In the genomic region with DNA sequence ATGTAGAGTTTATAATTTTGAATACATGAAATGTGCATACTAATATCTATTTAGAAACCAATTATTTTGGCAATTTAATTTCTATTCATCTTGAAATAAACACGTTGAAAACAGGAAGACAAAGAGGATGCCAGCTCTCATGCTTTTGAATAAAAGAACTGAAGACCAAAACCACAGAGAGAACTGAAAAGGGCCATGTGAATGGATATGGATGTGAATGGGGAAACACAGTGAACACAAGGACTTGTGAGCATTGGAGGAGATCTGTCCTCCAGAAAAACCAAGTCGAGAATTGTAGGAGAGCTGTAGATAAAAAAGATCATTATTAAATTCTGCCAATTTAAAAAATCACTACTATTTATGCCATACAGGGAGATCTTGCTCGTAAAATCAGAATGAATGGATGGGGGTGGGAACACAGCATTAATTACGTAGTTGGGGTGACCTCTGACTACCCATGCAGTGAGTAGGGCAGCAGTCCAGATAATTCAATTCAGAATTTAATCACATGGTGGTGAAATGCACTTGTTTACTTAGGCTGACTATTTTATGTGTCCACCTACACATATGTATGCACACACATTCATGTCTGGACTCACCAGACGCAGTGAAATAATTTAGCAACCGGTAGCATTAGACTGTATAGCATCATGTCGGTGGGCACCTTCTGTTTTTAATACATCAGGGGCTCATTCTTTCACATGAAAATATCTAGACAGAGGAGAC, we compare ENCODE assay signal across 30 mouse cellular contexts.
DNase-seq lines count a peak whose midpoint lies in the region; ATAC-seq and TF ChIP-seq lines count a peak whose summit lies in the region.
"Had no signal": no experiment of that assay in that cellular context is flagged by ENCODE, and none has a peak within 500 bp of the region (broad histone marks: within the 10 kb centered on the region; RNA-seq: fewer than 3 reads in every experiment).

No protein-coding gene starts in this region.

- no peak for TF ChIP-seq CTCF in brain, embryonic 14.5 days (IDR thresholded peaks at IDR 0.05; ENCODE audit: borderline replicate concordance, extremely low read depth, insufficient read depth, insufficient read length)

- H3K27ac ChIP-seq in forebrain, embryonic 11.5 days (ENCODE audit: low read depth, low read length), result peak overlapping the region; percentile 34; the same call in 1 of the 2 replicates
- H3K27ac ChIP-seq in forebrain, embryonic 16.5 days (ENCODE audit: low read length), result no peak overlapping the region
- H3K27ac ChIP-seq in midbrain, embryonic 11.5 days (ENCODE audit: low read depth, low read length), result no peak overlapping the region
- H3K27ac ChIP-seq in midbrain, embryonic 15.5 days, result no peak overlapping the region
- no peak overlapping the region for H3K27ac ChIP-seq in forebrain, embryonic 14.5 days (ENCODE audit: low read depth, low read length)
- H3K27ac ChIP-seq: hindbrain, embryonic 15.5 days; intestine, embryonic 15.5 days; layer of hippocampus, adult 2 months; limb, embryonic 13.5 days; liver, embryonic 13.5 days; lung, embryonic 15.5 days; stomach, postnatal 0 days had no signal

- TF ChIP-seq POLR2A in brain, embryonic 14.5 days (IDR thresholded peaks at IDR 0.05; ENCODE audit: borderline replicate concordance, extremely low read depth, insufficient read depth, insufficient read length, poor library complexity, severe bottlenecking), result no peak

- H3K4me3 ChIP-seq in forebrain, embryonic 11.5 days (ENCODE audit: low read depth, low read length), result no peak overlapping the region
- H3K4me3 ChIP-seq in forebrain, embryonic 16.5 days (replicated peaks; ENCODE audit: low read length), result no peak overlapping the region
- no peak overlapping the region for H3K4me3 ChIP-seq in midbrain, embryonic 11.5 days (ENCODE audit: low read depth, low read length)
- H3K4me3 ChIP-seq in midbrain, embryonic 15.5 days, result no peak overlapping the region
- H3K4me3 ChIP-seq in forebrain, embryonic 14.5 days (ENCODE audit: low read depth, low read length), result no peak overlapping the region
- H3K4me3 ChIP-seq: heart, embryonic 12.5 days; hindbrain, embryonic 15.5 days; intestine, embryonic 15.5 days; layer of hippocampus, adult 2 months; limb, embryonic 13.5 days; liver, embryonic 13.5 days; lung, embryonic 15.5 days; megakaryocyte, embryonic 14.5 days had no signal

- peak; percentile 56 for ATAC-seq in forebrain, embryonic 11.5 days (replicated peaks; ENCODE audit: low FRiP score)
- ATAC-seq in forebrain, embryonic 16.5 days, result no peak
- ATAC-seq in midbrain, embryonic 11.5 days (ENCODE audit: low FRiP score), result 0 out of 2 replicates have a peak, but pooled peaks have one; percentile 31
- ATAC-seq in midbrain, embryonic 15.5 days (replicated peaks), result no peak
- peak; percentile 53; the same call in 1 of the 2 replicates for ATAC-seq in forebrain, embryonic 14.5 days
- ATAC-seq: intestine, embryonic 15.5 days; Patski had no signal

- DNase-seq in forebrain, embryonic 11.5 days (ENCODE audit: low spot score), result no peak
- no peak for DNase-seq in midbrain, embryonic 11.5 days (ENCODE audit: low spot score, missing footprints)
- peak; percentile 56 for DNase-seq in brain, embryonic 14.5 days (ENCODE audit: low read depth)
- peak; percentile 37 for DNase-seq in forebrain, embryonic 14.5 days (ENCODE audit: low spot score)
- no peak for DNase-seq in right cerebral cortex, adult 18-20 months
- DNase-seq in kidney, adult 9 months, result no peak
- DNase-seq: adrenal gland, postnatal 36 days; cerebellum, adult 11 months; cerebellum, postnatal 10 days; gastrocnemius, postnatal 14 days; heart, adult 18-20 months; heart, postnatal 10 days; kidney, adult 8-10 months; kidney, postnatal 14 days; liver, embryonic 13.5 days; lung, postnatal 36 days; right cerebral cortex, postnatal 14 days; thymus, adult 2 months; thymus, postnatal 4 days had no signal

- no peak overlapping the region for H3K9ac ChIP-seq in forebrain, embryonic 11.5 days (ENCODE audit: low read length)
- no peak overlapping the region for H3K9ac ChIP-seq in forebrain, embryonic 16.5 days (replicated peaks; ENCODE audit: low read depth, low read length)
- H3K9ac ChIP-seq in midbrain, embryonic 11.5 days (ENCODE audit: low read length), result no peak overlapping the region
- no peak overlapping the region for H3K9ac ChIP-seq in midbrain, embryonic 15.5 days
- no peak overlapping the region for H3K9ac ChIP-seq in forebrain, embryonic 14.5 days (ENCODE audit: low read length)
- H3K9ac ChIP-seq: heart, embryonic 12.5 days; hindbrain, embryonic 15.5 days; intestine, embryonic 15.5 days; limb, embryonic 13.5 days; liver, embryonic 13.5 days; lung, embryonic 15.5 days had no signal

- H3K9me3 ChIP-seq in forebrain, embryonic 11.5 days (ENCODE audit: control insufficient read depth, low read length), result no peaks in the 10 kb centered on the region
- H3K9me3 ChIP-seq in forebrain, embryonic 16.5 days (ENCODE audit: control insufficient read depth, low read length), result no peaks in the 10 kb centered on the region
- no peaks in the 10 kb centered on the region for H3K9me3 ChIP-seq in midbrain, embryonic 11.5 days (ENCODE audit: control insufficient read depth, low read length)
- H3K9me3 ChIP-seq in midbrain, embryonic 15.5 days, result no peaks in the 10 kb centered on the region
- no peaks in the 10 kb centered on the region for H3K9me3 ChIP-seq in forebrain, embryonic 14.5 days (replicated peaks; ENCODE audit: control insufficient read depth, low read length)
- H3K9me3 ChIP-seq: heart, embryonic 12.5 days; hindbrain, embryonic 15.5 days; intestine, embryonic 15.5 days; limb, embryonic 13.5 days; liver, embryonic 13.5 days; lung, embryonic 15.5 days; megakaryocyte, embryonic 14.5 days had no signal

- H3K4me2 ChIP-seq in forebrain, embryonic 11.5 days (ENCODE audit: low read depth, low read length, severe bottlenecking), result no peak overlapping the region
- H3K4me2 ChIP-seq in forebrain, embryonic 16.5 days (ENCODE audit: low read length), result no peak overlapping the region
- H3K4me2 ChIP-seq in midbrain, embryonic 11.5 days, result no peak overlapping the region
- H3K4me2 ChIP-seq in midbrain, embryonic 15.5 days, result no peak overlapping the region
- no peak overlapping the region for H3K4me2 ChIP-seq in forebrain, embryonic 14.5 days (ENCODE audit: low read length)
- H3K4me2 ChIP-seq: heart, embryonic 12.5 days; hindbrain, embryonic 15.5 days; intestine, embryonic 15.5 days; limb, embryonic 13.5 days; liver, embryonic 13.5 days; lung, embryonic 15.5 days had no signal

- 40% methylated on average over 7 of the region's 7 CpGs for WGBS in forebrain, embryonic 11.5 days
- 22% methylated on average over 7 of the region's 7 CpGs for WGBS in forebrain, embryonic 16.5 days
- 51% methylated on average over 7 of the region's 7 CpGs for WGBS in midbrain, embryonic 11.5 days
- WGBS in midbrain, embryonic 15.5 days, result 45% methylated on average over 7 of the region's 7 CpGs
- 36% methylated on average over 7 of the region's 7 CpGs for WGBS in forebrain, embryonic 14.5 days

- H3K36me3 ChIP-seq in forebrain, embryonic 11.5 days (ENCODE audit: control insufficient read depth, insufficient read depth, low read length), result no peaks in the 10 kb centered on the region
- H3K36me3 ChIP-seq in forebrain, embryonic 16.5 days (ENCODE audit: control insufficient read depth, insufficient read depth), result no peaks in the 10 kb centered on the region
- no peaks in the 10 kb centered on the region for H3K36me3 ChIP-seq in midbrain, embryonic 11.5 days (ENCODE audit: control insufficient read depth, insufficient read depth, low read length)
- no peaks in the 10 kb centered on the region for H3K36me3 ChIP-seq in midbrain, embryonic 15.5 days (replicated peaks)
- H3K36me3 ChIP-seq in forebrain, embryonic 14.5 days (ENCODE audit: control insufficient read depth, insufficient read depth, low read length), result no peaks in the 10 kb centered on the region
- H3K36me3 ChIP-seq: heart, embryonic 12.5 days; hindbrain, embryonic 15.5 days; intestine, embryonic 15.5 days; limb, embryonic 13.5 days; liver, embryonic 13.5 days; lung, embryonic 15.5 days had no signal

- no peaks in the 10 kb centered on the region for H3K27me3 ChIP-seq in forebrain, embryonic 11.5 days (ENCODE audit: control insufficient read depth, insufficient read depth, low read length)
- no peaks in the 10 kb centered on the region for H3K27me3 ChIP-seq in forebrain, embryonic 16.5 days (replicated peaks; ENCODE audit: control insufficient read depth, insufficient read depth, low read length)
- no peaks in the 10 kb centered on the region for H3K27me3 ChIP-seq in midbrain, embryonic 11.5 days (ENCODE audit: control insufficient read depth, insufficient read depth, low read length)
- H3K27me3 ChIP-seq in midbrain, embryonic 15.5 days (replicated peaks), result no peaks in the 10 kb centered on the region
- no peaks in the 10 kb centered on the region for H3K27me3 ChIP-seq in forebrain, embryonic 14.5 days (replicated peaks; ENCODE audit: control insufficient read depth, insufficient read depth, low read length)
- H3K27me3 ChIP-seq: heart, embryonic 12.5 days; hindbrain, embryonic 15.5 days; intestine, embryonic 15.5 days; limb, embryonic 13.5 days; liver, embryonic 13.5 days; lung, embryonic 15.5 days; megakaryocyte, embryonic 14.5 days; Patski had no signal

- no peaks in the 10 kb centered on the region; the same call in 1 of the 2 replicates for H3K4me1 ChIP-seq in forebrain, embryonic 11.5 days (replicated peaks; ENCODE audit: control insufficient read depth, insufficient read depth, low read length)
- peaks cover 5% of the 10 kb centered on the region for H3K4me1 ChIP-seq in forebrain, embryonic 16.5 days (replicated peaks; ENCODE audit: control insufficient read depth, insufficient read depth, low read length)
- peaks cover 5% of the 10 kb centered on the region; the same call in 1 of the 2 replicates for H3K4me1 ChIP-seq in midbrain, embryonic 11.5 days (ENCODE audit: control insufficient read depth, insufficient read depth, low read length)
- peaks cover 10% of the 10 kb centered on the region for H3K4me1 ChIP-seq in midbrain, embryonic 15.5 days
- peaks cover 8% of the 10 kb centered on the region; the same call in 1 of the 2 replicates for H3K4me1 ChIP-seq in forebrain, embryonic 14.5 days (ENCODE audit: control insufficient read depth, insufficient read depth, low read length)
- H3K4me1 ChIP-seq: heart, embryonic 12.5 days; intestine, embryonic 15.5 days; liver, embryonic 13.5 days; lung, embryonic 15.5 days; megakaryocyte, embryonic 14.5 days had no signal

Comparison
In these comparisons a context has a peak if more than half of its experiments do, and no peak if none do; other contexts are left out.
1. ATAC-seq: peak in forebrain, embryonic 11.5 days (single experiment), midbrain, embryonic 11.5 days (single experiment) and forebrain, embryonic 14.5 days (single experiment); none in forebrain, embryonic 16.5 days (single experiment) and midbrain, embryonic 15.5 days (single experiment).
2. DNase-seq: peak in brain, embryonic 14.5 days (single experiment) and forebrain, embryonic 14.5 days (single experiment); none in forebrain, embryonic 11.5 days (single experiment), midbrain, embryonic 11.5 days (single experiment), right cerebral cortex, adult 18-20 months (single experiment) and kidney, adult 9 months (single experiment).